ENCODE assay signal across 7 mouse cellular contexts in the genomic region with DNA sequence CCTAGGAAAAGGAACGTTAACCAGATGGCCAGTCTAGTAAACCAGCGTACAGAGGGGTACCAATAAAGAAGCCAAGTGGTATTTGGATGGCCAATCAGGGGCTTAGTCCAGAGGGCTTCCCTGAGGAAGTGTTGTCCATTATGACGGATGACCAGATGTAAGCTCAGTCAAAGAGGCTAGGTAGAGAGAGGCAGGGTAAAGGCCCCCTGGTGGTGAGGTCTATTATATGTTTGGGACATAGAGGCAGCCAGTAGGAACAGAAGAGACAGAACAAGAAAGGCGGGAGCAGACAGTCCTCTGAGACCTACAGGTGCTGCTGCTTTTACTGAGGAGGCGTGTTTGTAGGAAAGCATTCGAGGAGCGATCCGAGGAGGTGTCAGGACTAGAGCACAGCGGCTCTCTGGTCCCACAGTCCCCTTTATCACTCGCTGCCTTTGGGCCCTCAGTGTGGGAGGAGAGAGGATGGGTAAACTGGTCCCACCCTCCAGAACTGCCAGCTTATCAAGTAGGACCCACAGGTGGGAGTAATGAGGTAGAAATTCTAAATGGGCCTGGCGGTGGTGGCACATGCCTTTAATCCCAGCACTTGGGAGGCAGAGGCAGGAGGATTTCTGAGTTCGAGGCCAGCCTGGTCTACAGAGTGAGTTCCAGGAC. TPM values are rescaled to one million over a fixed set of nuclear protein-coding genes. Genes with fewer than 3 reads are reported as not detected.
DNase-seq lines count a peak whose midpoint lies in the region; ATAC-seq lines count a peak whose summit lies in the region.

No protein-coding gene starts in this region.

- DNase-seq in urinary bladder, postnatal 25 days (ENCODE audit: low spot score) = peak; percentile 52
- DNase-seq in urinary bladder, postnatal 10 days (ENCODE audit: low spot score) = no peak
- DNase-seq in adrenal gland, postnatal 25 days = peak; percentile 51
- DNase-seq in gastrocnemius, postnatal 10 days = peak; percentile 44
- DNase-seq in kidney, postnatal 14 days = peak; percentile 79
- peak; percentile 52 to 57 for DNase-seq in urinary bladder, postnatal 36 days (ENCODE audit: low spot score in 2 of 2)

- ATAC-seq in megakaryocyte progenitor cell, adult 5-6 weeks (replicated peaks; ENCODE audit: poor library complexity) = peak; percentile 65

RNA-seq across cellular contexts. Expression of a gene that starts 13.8 kb away (rescaled TPM):
- total RNA-seq in adrenal gland, postnatal 25 days (2021) = 4.2 and 4.3 TPM in 2 replicates
- 1 to 10 TPM; 5.6 to 6.9 TPM for total RNA-seq in gastrocnemius, postnatal 10 days (2021)
- total RNA-seq in megakaryocyte progenitor cell, adult 5-6 weeks (2015) = 1.4 and 1.5 TPM in 2 replicates
- 1.8 TPM in 1 of 2 replicates, not detected in the other for total RNA-seq in megakaryocyte progenitor cell, adult 5-6 weeks (2017)

RNA-seq across cellular contexts. Expression of a gene that starts 31.7 kb away (rescaled TPM):
- 73.3 and 81.1 TPM in 2 replicates for total RNA-seq in adrenal gland, postnatal 25 days (2021)
- 10 to 100 TPM; 17.6 to 21.1 TPM for total RNA-seq in gastrocnemius, postnatal 10 days (2021)
- total RNA-seq in megakaryocyte progenitor cell, adult 5-6 weeks (2015) = 8.3 and 11.7 TPM in 2 replicates
- total RNA-seq in megakaryocyte progenitor cell, adult 5-6 weeks (2017) = 3.6 and 7.1 TPM in 2 replicates
